Mouse (Mus musculus) heart, adult 2 months (tissue): Measurements from ENCODE around the gene Ocrl.

Experiments used
- CTCF ChIP-seq: fragments of 200-600 bp; IDR thresholded peaks from 2 replicates; pipeline ENCODE4 v1.8.1; 2022; ENCODE audit warnings: antibody characterized with exemption, mild to moderate bottlenecking, moderate library complexity
- POLR2A ChIP-seq: fragments of 200-500 bp; IDR thresholded peaks from 2 replicates; pipeline ENCODE4 v1.6.1; 2011; ENCODE audit warnings: mild to moderate bottlenecking, low read depth, low read length, control low read depth; ENCODE audit not compliant: insufficient read depth

- TF ChIP-seq CTCF (no peak), POLR2A (no peak)
Measured at GRCm38 (mm10) chrX:47920541-47920940, 8.4 kb downstream of the Ocrl start.
